ENCODE assay signal across 11 mouse cellular contexts in the genomic region with DNA sequence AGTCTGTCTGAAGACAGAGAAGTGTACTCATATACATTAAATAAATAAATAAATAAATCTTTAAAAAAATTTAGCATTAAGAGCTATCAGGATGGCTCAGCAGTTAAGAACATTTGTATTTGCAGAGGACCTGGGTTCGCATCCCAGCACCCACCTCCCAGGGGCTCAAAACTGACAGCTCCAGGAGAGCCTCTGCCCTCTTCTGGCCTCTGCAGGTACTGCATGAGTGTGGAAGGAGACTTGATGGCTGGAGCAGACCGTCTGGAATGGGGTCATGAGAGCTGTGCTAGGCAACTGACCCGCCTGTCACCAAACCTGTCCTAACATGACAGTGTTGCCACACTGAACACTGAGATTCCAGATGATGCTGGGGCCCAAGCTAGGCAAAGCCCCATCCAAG.
DNase-seq lines count a peak whose midpoint lies in the region; ATAC-seq lines count a peak whose summit lies in the region.
"Had no signal": no experiment of that assay in that cellular context is flagged by ENCODE, and none has a peak within 500 bp of the region (broad histone marks: within the 10 kb centered on the region; RNA-seq: fewer than 3 reads in every experiment).

No protein-coding gene starts in this region.

- 0 out of 2 replicates have a peak, but pooled peaks have one; percentile 23 for ATAC-seq in megakaryocyte progenitor cell, adult 5-6 weeks (replicated peaks; ENCODE audit: poor library complexity)
- no peak; the same call in 1 of the 2 replicates for ATAC-seq in granulocyte monocyte progenitor cell, adult 5-6 weeks (replicated peaks; ENCODE audit: poor library complexity, severe bottlenecking)
- ATAC-seq: forebrain, embryonic 13.5 days; hindbrain, embryonic 16.5 days had no signal

- peak; percentile 13 for DNase-seq in adrenal gland, postnatal 14 days
- DNase-seq in adrenal gland, adult 18-20 months (ENCODE audit: low spot score in 2 of 2), result no peak
- DNase-seq in kidney, postnatal 25 days, result peak; percentile 39 to 41
- no peak for DNase-seq in kidney, adult 18-20 months
- DNase-seq in NIH3T3 (ENCODE audit: low read depth), result peak; percentile 42
- no peak for DNase-seq in urinary bladder, adult 18-20 months (ENCODE audit: low spot score in 2 of 2)
- DNase-seq: cerebellum, adult 11 months had no signal

Comparison
In these comparisons a context has a peak if more than half of its experiments do, and no peak if none do; other contexts are left out.
1. DNase-seq: peak in adrenal gland, postnatal 14 days (single experiment), kidney, postnatal 25 days (2 of 2) and NIH3T3 (single experiment); none in adrenal gland, adult 18-20 months (0 of 2), kidney, adult 18-20 months (single experiment) and urinary bladder, adult 18-20 months (0 of 2).